Mouse (Mus musculus) bone marrow macrophage, adult 2 months (primary cell): ENCODE results near the gene Dpp6. TPM values are rescaled to one million over a fixed set of nuclear protein-coding genes. Genes with fewer than 3 reads are reported as not detected.

Experiments used
- H3K27ac ChIP-seq: 2 replicates; pipeline ENCODE4 v1.5.1; 2012; ENCODE audit warnings: low read depth, low read length; ENCODE audit not compliant: insufficient read depth
- H3K4me1 ChIP-seq: 2 replicates; pipeline ENCODE4 v1.6.1; 2012; ENCODE audit warnings: low read length; ENCODE audit not compliant: control insufficient read depth, insufficient read depth
- H3K4me3 ChIP-seq: 2 replicates; pipeline ENCODE4 v1.5.1; 2012; ENCODE audit warnings: mild to moderate bottlenecking, low read length, moderate library complexity; ENCODE audit not compliant: insufficient read depth
- CTCF ChIP-seq: IDR thresholded peaks from 2 replicates; pipeline ENCODE4 v1.5.1; 2012; ENCODE audit warnings: low read depth, mild to moderate bottlenecking, low read length, moderate library complexity
- POLR2A ChIP-seq: IDR thresholded peaks from 2 replicates; pipeline ENCODE4 v1.6.1; 2012; ENCODE audit warnings: mild to moderate bottlenecking, low read depth, low read length, borderline replicate concordance
- polyA plus RNA-seq: library from polyadenylated mRNA; stranded (reverse); fragments of >200 nt; gene quantifications from 2 replicates; pipeline ENCODE4 v1.2.4, GENCODE M21; 2012; ENCODE audit not compliant: missing spikeins, insufficient read depth, insufficient read length

Dpp6 gene
- polyA plus RNA-seq, 1 experiment = not detected

GRCm38 (mm10) chr5:27343626-27344025, 526.6 kb downstream of the Dpp6 start:
- H3K4me1 ChIP-seq = no peaks in the 10 kb centered on the region
- no peak overlapping the region for H3K27ac ChIP-seq
- H3K4me3 ChIP-seq = no peak overlapping the region
- TF ChIP-seq CTCF (no peak), POLR2A (no peak)

- Histone ChIP-seq H3K27ac (no peak overlapping the region), H3K4me1 (no peaks in the 10 kb centered on the region)
These were observed 531.4 kb downstream of the Dpp6 start for GRCm38 (mm10) chr5:27348181-27349095.

GRCm38 (mm10) chr5:27357630-27358029, 540.6 kb downstream of the Dpp6 start:
- no peak for TF ChIP-seq POLR2A
- TF ChIP-seq CTCF = no peak
- H3K4me3 ChIP-seq = no peak overlapping the region
- H3K27ac ChIP-seq = no peak overlapping the region
- no peaks in the 10 kb centered on the region for H3K4me1 ChIP-seq

More at GRCm38 (mm10) chr5:27348181-27349095, 531.4 kb downstream of the Dpp6 start:
- H3K4me3 ChIP-seq = no peak overlapping the region
- TF ChIP-seq CTCF (no peak), POLR2A (no peak)

GRCm38 (mm10) chr5:27365946-27366345, 548.9 kb downstream of the Dpp6 start:
- no peak overlapping the region for H3K4me3 ChIP-seq
- TF ChIP-seq POLR2A (no peak), CTCF (no peak)
- H3K4me1 ChIP-seq = no peaks in the 10 kb centered on the region
- H3K27ac ChIP-seq = no peak overlapping the region

GRCm38 (mm10) chr5:27370814-27371213, 553.8 kb downstream of the Dpp6 start:
- Histone ChIP-seq H3K27ac (no peak overlapping the region), H3K4me1 (no peaks in the 10 kb centered on the region), H3K4me3 (no peak overlapping the region)
- TF ChIP-seq POLR2A (no peak), CTCF (no peak)

- Histone ChIP-seq H3K4me1 (no peaks in the 10 kb centered on the region), H3K27ac (no peak overlapping the region)
- TF ChIP-seq CTCF (no peak), POLR2A (no peak)
These were observed 556.9 kb downstream of the Dpp6 start for GRCm38 (mm10) chr5:27373931-27374330.

GRCm38 (mm10) chr5:27375841-27376240, 558.8 kb downstream of the Dpp6 start:
- Histone ChIP-seq H3K4me1 (no peaks in the 10 kb centered on the region), H3K27ac (no peak overlapping the region), H3K4me3 (no peak overlapping the region)
- TF ChIP-seq CTCF = no peak
- TF ChIP-seq POLR2A = no peak

More at GRCm38 (mm10) chr5:27373931-27374330, 556.9 kb downstream of the Dpp6 start:
- no peak overlapping the region for H3K4me3 ChIP-seq

- no peaks in the 10 kb centered on the region for H3K4me1 ChIP-seq
- H3K27ac ChIP-seq = no peak overlapping the region
- TF ChIP-seq POLR2A (no peak), CTCF (no peak)
- no peak overlapping the region for H3K4me3 ChIP-seq
These were observed 563.8 kb downstream of the Dpp6 start for GRCm38 (mm10) chr5:27380656-27381385.

- TF ChIP-seq POLR2A = no peak
- no peak for TF ChIP-seq CTCF
- Histone ChIP-seq H3K4me3 (no peak overlapping the region), H3K27ac (no peak overlapping the region), H3K4me1 (no peaks in the 10 kb centered on the region)
These were observed 581.4 kb downstream of the Dpp6 start for GRCm38 (mm10) chr5:27398371-27398770.

- Histone ChIP-seq H3K4me3 (no peak overlapping the region), H3K4me1 (no peaks in the 10 kb centered on the region), H3K27ac (no peak overlapping the region)
- TF ChIP-seq CTCF (no peak), POLR2A (no peak)
These were observed 582.1 kb downstream of the Dpp6 start for GRCm38 (mm10) chr5:27399111-27399510.
